Mouse (Mus musculus): Measurements from ENCODE around the gene Mfng. TPM values are rescaled to one million over a fixed set of nuclear protein-coding genes. Genes with fewer than 3 reads are reported as not detected.

Gene Mfng
- polyA plus RNA-seq, 1 experiment from 2014 or later, result 16.1 TPM

- no peak overlapping the region for H3K4me2 ChIP-seq
- H3K27ac ChIP-seq, result no peak overlapping the region
- peaks cover 15% of the 10 kb centered on the region for H3K27me3 ChIP-seq
- no peak for ATAC-seq (ENCODE audit: insufficient number of reproducible peaks, insufficient read depth, low FRiP score, low TSS enrichment, low read depth)
- no peaks in the 10 kb centered on the region for H3K9me3 ChIP-seq
- H3K9ac ChIP-seq, result no peak overlapping the region
- 82% methylated on average over 12 of the region's 12 CpGs for WGBS
- peaks cover 2% of the 10 kb centered on the region; the same call in 1 of the 2 replicates for H3K4me1 ChIP-seq
- H3K36me3 ChIP-seq, result no peaks in the 10 kb centered on the region
- no peak overlapping the region for H3K4me3 ChIP-seq
These were observed 42.8 kb downstream of the Mfng start for GRCm38 (mm10) chr15:78730315-78731049.

GRCm38 (mm10) chr15:78726697-78727096 lies 46.6 kb downstream of the Mfng start:
- Histone ChIP-seq H3K4me1 (no peaks in the 10 kb centered on the region), H3K9me3 (no peaks in the 10 kb centered on the region), H3K4me3 (no peak overlapping the region), H3K27ac (no peak overlapping the region), H3K36me3 (no peaks in the 10 kb centered on the region), H3K27me3 (peaks cover 22% of the 10 kb centered on the region), H3K9ac (no peak overlapping the region), H3K4me2 (no peak overlapping the region)
- no peak for ATAC-seq (ENCODE audit: insufficient number of reproducible peaks, insufficient read depth, low FRiP score, low TSS enrichment, low read depth)
- WGBS, result 72% methylated on average over 7 of the region's 7 CpGs

- no peaks in the 10 kb centered on the region for H3K36me3 ChIP-seq
- WGBS, result 74% methylated on average over 7 of the region's 7 CpGs
- ATAC-seq (ENCODE audit: insufficient number of reproducible peaks, insufficient read depth, low FRiP score, low TSS enrichment, low read depth), result no peak
- peaks cover 74% of the 10 kb centered on the region for H3K27me3 ChIP-seq
- H3K9ac ChIP-seq, result no peak overlapping the region
- H3K27ac ChIP-seq, result no peak overlapping the region
- H3K4me3 ChIP-seq, result no peak overlapping the region
- H3K4me1 ChIP-seq, result peaks cover 18% of the 10 kb centered on the region
- no peaks in the 10 kb centered on the region for H3K9me3 ChIP-seq
- H3K4me2 ChIP-seq, result no peak overlapping the region
These were observed 52.7 kb downstream of the Mfng start for GRCm38 (mm10) chr15:78720532-78720931.

- H3K27me3 ChIP-seq, result peaks cover 78% of the 10 kb centered on the region
- no peaks in the 10 kb centered on the region for H3K36me3 ChIP-seq
- no peak overlapping the region for H3K4me3 ChIP-seq
- no peak overlapping the region for H3K27ac ChIP-seq
- ATAC-seq (ENCODE audit: insufficient number of reproducible peaks, insufficient read depth, low FRiP score, low TSS enrichment, low read depth), result no peak
- whole genome bisulfite sequencing, result 3% methylated on average over 16 of the region's 16 CpGs
- no peak overlapping the region for H3K9ac ChIP-seq
- peak overlapping the region; percentile 20; the same call in 1 of the 2 replicates for H3K4me2 ChIP-seq
- no peaks in the 10 kb centered on the region for H3K9me3 ChIP-seq
- H3K4me1 ChIP-seq, result peaks cover 18% of the 10 kb centered on the region
These were observed 53.2 kb downstream of the Mfng start for GRCm38 (mm10) chr15:78720094-78720493.

- no peaks in the 10 kb centered on the region for H3K36me3 ChIP-seq
- H3K4me3 ChIP-seq, result no peak overlapping the region
- H3K9me3 ChIP-seq, result no peaks in the 10 kb centered on the region
- H3K27ac ChIP-seq, result no peak overlapping the region
- H3K4me2 ChIP-seq, result peak overlapping the region; percentile 93; the same call in 1 of the 2 replicates
- peaks cover 83% of the 10 kb centered on the region for H3K27me3 ChIP-seq
- ATAC-seq (ENCODE audit: insufficient number of reproducible peaks, insufficient read depth, low FRiP score, low TSS enrichment, low read depth), result no peak
- H3K4me1 ChIP-seq, result peaks cover 18% of the 10 kb centered on the region
- H3K9ac ChIP-seq, result no peak overlapping the region
- 5% methylated on average over 14 of the region's 14 CpGs for WGBS
These were observed 53.9 kb downstream of the Mfng start for GRCm38 (mm10) chr15:78719416-78719815.

- no peaks in the 10 kb centered on the region for H3K36me3 ChIP-seq
- H3K9ac ChIP-seq, result peak within 1 kb of the TSS; percentile 70
- H3K27ac ChIP-seq, result no peak within 1 kb of the TSS
- H3K4me3 ChIP-seq, result peak within 1 kb of the TSS; percentile 53
- peaks cover 18% of the 10 kb centered on the region for H3K4me1 ChIP-seq
- peaks cover 85% of the 10 kb centered on the region for H3K27me3 ChIP-seq
- H3K4me2 ChIP-seq, result peak within 1 kb of the TSS; percentile 93
- 2% methylated on average over 77 of the region's 89 CpGs for WGBS
- no peak for ATAC-seq (ENCODE audit: insufficient number of reproducible peaks, insufficient read depth, low FRiP score, low TSS enrichment, low read depth)
- H3K9me3 ChIP-seq, result no peaks in the 10 kb centered on the region
These were observed 54.7 kb downstream of the Mfng start, which contains the start of gene Elfn2 for GRCm38 (mm10) chr15:78718290-78719250. Gene Elfn2, minus strand, starts transcription at chr15:78718771.

GRCm38 (mm10) chr15:78716936-78717335 lies 56.3 kb downstream of the Mfng start:
- no peak for ATAC-seq (ENCODE audit: insufficient number of reproducible peaks, insufficient read depth, low FRiP score, low TSS enrichment, low read depth)

GRCm38 (mm10) chr15:78715856-78716255 lies 57.4 kb downstream of the Mfng start:
- Histone ChIP-seq H3K4me1 (peaks cover 28% of the 10 kb centered on the region), H3K27me3 (peaks cover 100% of the 10 kb centered on the region), H3K9me3 (no peaks in the 10 kb centered on the region), H3K4me3 (no peak overlapping the region), H3K27ac (no peak overlapping the region), H3K36me3 (no peaks in the 10 kb centered on the region), H3K4me2 (no peak overlapping the region), H3K9ac (no peak overlapping the region)
- ATAC-seq (ENCODE audit: insufficient number of reproducible peaks, insufficient read depth, low FRiP score, low TSS enrichment, low read depth), result no peak
- 52% methylated on average over 5 of the region's 5 CpGs for WGBS

More at GRCm38 (mm10) chr15:78716936-78717335, 56.3 kb downstream of the Mfng start:
- Histone ChIP-seq H3K4me2 (no peak overlapping the region), H3K36me3 (no peaks in the 10 kb centered on the region), H3K4me3 (no peak overlapping the region; the same call in 1 of the 2 replicates), H3K9me3 (no peaks in the 10 kb centered on the region), H3K9ac (0 out of 2 replicates have a peak overlapping the region, but pooled peaks have one; percentile 21), H3K4me1 (peaks cover 28% of the 10 kb centered on the region), H3K27ac (no peak overlapping the region), H3K27me3 (peaks cover 94% of the 10 kb centered on the region)
- WGBS, result 46% methylated on average over 13 of the region's 13 CpGs

GRCm38 (mm10) chr15:78713751-78714150 lies 59.5 kb downstream of the Mfng start:
- WGBS, result 74% methylated on average over 7 of the region's 7 CpGs
- Histone ChIP-seq H3K36me3 (no peaks in the 10 kb centered on the region), H3K9ac (no peak overlapping the region), H3K27me3 (peaks cover 92% of the 10 kb centered on the region), H3K4me2 (no peak overlapping the region), H3K4me1 (peaks cover 24% of the 10 kb centered on the region), H3K27ac (no peak overlapping the region), H3K4me3 (no peak overlapping the region), H3K9me3 (no peaks in the 10 kb centered on the region)
- ATAC-seq (ENCODE audit: insufficient number of reproducible peaks, insufficient read depth, low FRiP score, low TSS enrichment, low read depth), result no peak

- H3K27ac ChIP-seq, result no peak overlapping the region
- 9% methylated on average over 44 of the region's 53 CpGs for WGBS
- H3K4me1 ChIP-seq, result peaks cover 16% of the 10 kb centered on the region
- peaks cover 87% of the 10 kb centered on the region for H3K27me3 ChIP-seq
- H3K4me2 ChIP-seq, result peak overlapping the region; percentile 58
- no peaks in the 10 kb centered on the region for H3K9me3 ChIP-seq
- H3K9ac ChIP-seq, result peak overlapping the region; percentile 32; the same call in 1 of the 2 replicates
- H3K4me3 ChIP-seq, result peak overlapping the region; percentile 30
- no peak for ATAC-seq (ENCODE audit: insufficient number of reproducible peaks, insufficient read depth, low FRiP score, low TSS enrichment, low read depth)
- H3K36me3 ChIP-seq, result no peaks in the 10 kb centered on the region
These were observed 60.7 kb downstream of the Mfng start for GRCm38 (mm10) chr15:78712335-78713258.

- 69% methylated on average over 7 of the region's 7 CpGs for WGBS
- Histone ChIP-seq H3K4me1 (peaks cover 16% of the 10 kb centered on the region), H3K9me3 (no peaks in the 10 kb centered on the region), H3K36me3 (no peaks in the 10 kb centered on the region), H3K27ac (no peak overlapping the region), H3K4me3 (no peak overlapping the region), H3K9ac (no peak overlapping the region), H3K27me3 (peaks cover 81% of the 10 kb centered on the region), H3K4me2 (no peak overlapping the region)
- ATAC-seq (ENCODE audit: insufficient number of reproducible peaks, insufficient read depth, low FRiP score, low TSS enrichment, low read depth), result no peak
These were observed 61.3 kb downstream of the Mfng start for GRCm38 (mm10) chr15:78711935-78712334.

Data from embryonic facial prominence, embryonic 13.5 days (tissue).